Mouse (Mus musculus) bone marrow, adult 2 months (tissue): ENCODE measurements around the gene Prelid1.

Experiments
- CTCF ChIP-seq: fragments of 200-500 bp; IDR thresholded peaks from 2 replicates; pipeline ENCODE4 v1.5.1; 2011; ENCODE audit warnings: low read length, control low read depth; ENCODE audit not compliant: control insufficient read depth, insufficient read depth
- POLR2A ChIP-seq: fragments of 200-500 bp; IDR thresholded peaks from 2 replicates; pipeline ENCODE4 v1.6.1; 2011; ENCODE audit warnings: low read depth, mild to moderate bottlenecking, control low read depth, low read length, borderline replicate concordance; ENCODE audit not compliant: control insufficient read depth

DNA sequence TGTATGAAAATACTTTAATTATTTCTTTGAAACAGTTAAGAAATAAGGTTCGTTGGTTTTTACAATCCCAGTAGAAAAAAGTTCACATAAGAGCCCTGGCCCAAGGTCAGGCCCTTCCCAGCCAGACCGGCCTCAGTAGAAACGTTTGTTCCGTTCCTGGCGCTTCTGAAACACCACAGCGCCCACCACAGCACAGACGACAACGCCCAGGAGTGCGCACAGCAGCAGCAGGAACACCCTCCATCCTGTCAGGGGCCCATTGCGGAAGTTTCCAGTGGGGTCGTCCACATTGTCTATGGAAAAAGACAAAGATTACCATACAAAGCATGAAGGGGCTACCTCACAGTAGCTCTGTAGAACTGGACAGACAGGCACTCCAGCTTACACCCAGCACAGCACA lies 26.4 kb downstream of the Prelid1 start:
- TF ChIP-seq CTCF (no peak), POLR2A (no peak)
